Mouse (Mus musculus) ES-E14 (cell line): ENCODE results near the gene Itgae.

Source experiments
- CHD2 ChIP-seq: IDR thresholded peaks from 2 replicates; pipeline ENCODE4 v1.6.1; 2014; ENCODE audit warnings: mild to moderate bottlenecking, low read depth, low read length, inconsistent platforms
- ZC3H11A ChIP-seq: IDR thresholded peaks from 2 replicates; pipeline ENCODE4 v1.6.1; 2012; ENCODE audit warnings: low read depth, mild to moderate bottlenecking, inconsistent platforms, low read length, borderline replicate concordance
- ZNF384 ChIP-seq: IDR thresholded peaks from 2 replicates; pipeline ENCODE4 v1.6.1; 2012; ENCODE audit warnings: low read depth, low read length, inconsistent platforms

DNA sequence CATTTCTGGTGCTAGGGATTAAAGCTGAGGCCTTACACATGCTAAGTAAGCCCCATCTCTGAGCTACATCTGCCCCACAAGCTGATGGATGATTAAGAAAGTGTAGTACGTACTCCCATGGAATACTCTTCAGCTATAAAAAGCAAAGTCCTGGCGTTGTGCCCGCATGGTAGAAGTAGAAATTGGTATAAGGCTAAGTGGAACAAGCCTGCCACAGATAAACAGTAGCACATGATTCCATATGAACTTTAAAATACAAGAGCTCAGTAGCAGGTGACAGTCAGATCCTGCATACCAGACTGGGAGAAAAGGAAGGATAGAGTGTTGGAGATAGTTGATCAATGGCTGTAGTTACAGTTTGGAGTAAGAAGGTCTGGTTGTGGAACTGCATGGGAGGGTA lies 29.0 kb upstream of the Itgae start:
- TF ChIP-seq CHD2 (no peak), ZNF384 (no peak), ZC3H11A (no peak)
